Mouse (Mus musculus) layer of hippocampus, adult 8-10 months (tissue): ENCODE results near the gene Wdr90. TPM values are rescaled to one million over a fixed set of nuclear protein-coding genes. Genes with fewer than 3 reads are reported as not detected.

Source experiments
- DNase-seq, 2 experiments: peaks; one replicate each; pipeline ENCODE4 v3.0.0; 2022; ENCODE audit warnings: low spot score in 2 of 2
- total RNA-seq, 4 experiments: library from RNA; stranded (reverse); gene quantifications; 2 replicates each; pipeline ENCODE4 v1.2.4; 2022

Wdr90 gene
- total RNA-seq, 4 experiments from 2014 or later: 19.0 to 28.8 (median 23.6) TPM

DNA sequence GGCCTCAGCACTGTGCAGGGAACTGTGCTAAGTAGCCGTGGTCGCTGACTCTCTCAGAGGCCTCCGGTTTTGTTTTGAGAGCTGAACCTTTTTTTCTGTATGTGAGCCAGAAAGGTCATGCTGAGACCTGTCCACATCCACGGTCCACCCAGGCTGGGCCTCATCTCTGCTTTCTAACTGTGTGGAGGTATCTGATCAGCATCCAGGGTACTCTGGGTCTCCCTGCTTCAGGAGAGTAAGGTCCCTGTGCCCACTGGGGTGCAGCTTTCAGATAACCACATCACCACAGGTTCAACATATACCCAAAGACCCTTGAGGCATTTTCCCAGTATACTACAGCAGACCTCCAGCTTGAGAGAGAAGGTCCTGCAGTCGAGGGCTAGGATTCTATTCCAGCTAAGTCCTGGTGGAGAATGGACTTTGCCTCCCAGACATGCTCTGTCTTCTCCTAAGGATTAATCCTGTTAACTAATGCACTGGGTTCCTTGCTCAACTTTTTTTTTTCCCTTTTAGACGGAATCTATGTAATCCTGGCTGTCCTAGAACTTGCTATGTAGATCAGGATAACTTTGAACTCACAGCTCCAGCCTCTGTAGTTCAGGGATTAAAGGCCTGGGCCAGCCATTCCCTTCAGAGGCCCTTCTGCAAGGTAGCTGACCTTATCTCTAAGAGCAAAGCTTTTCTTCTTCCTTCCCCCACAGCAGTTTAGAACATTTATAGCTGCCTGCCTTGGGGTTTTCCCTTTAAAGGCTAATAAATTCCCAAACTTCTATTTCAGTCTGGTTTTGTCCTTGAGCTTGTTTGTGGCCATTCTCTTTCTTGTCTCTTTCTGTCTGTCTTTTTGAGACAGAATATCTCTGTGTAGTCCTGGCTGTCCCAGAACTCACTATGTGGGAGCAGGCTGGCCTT lies 657 bp upstream of the Wdr90 start:
- DNase-seq: no peak

DNA sequence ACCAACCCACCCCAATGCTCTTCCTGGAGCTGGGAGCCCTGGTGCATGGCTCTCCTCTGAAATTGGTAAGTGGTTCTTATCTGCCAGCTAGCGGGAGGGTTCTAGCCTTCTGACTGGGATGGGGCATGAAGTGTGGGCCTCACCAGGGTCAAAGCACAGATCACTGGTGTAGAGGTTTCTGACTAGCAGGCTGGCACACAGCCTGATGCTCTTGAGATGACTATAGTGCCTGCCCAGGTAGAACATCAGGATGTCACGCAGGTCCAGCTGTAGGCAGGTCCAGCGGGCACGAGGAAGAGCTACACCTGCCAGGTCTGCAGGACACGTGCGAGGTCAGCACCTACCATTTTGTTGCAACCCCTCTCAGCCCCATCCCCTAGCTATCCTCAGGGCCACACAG lies 1.1 kb downstream of the Wdr90 start:
- DNase-seq: no peak

DNA sequence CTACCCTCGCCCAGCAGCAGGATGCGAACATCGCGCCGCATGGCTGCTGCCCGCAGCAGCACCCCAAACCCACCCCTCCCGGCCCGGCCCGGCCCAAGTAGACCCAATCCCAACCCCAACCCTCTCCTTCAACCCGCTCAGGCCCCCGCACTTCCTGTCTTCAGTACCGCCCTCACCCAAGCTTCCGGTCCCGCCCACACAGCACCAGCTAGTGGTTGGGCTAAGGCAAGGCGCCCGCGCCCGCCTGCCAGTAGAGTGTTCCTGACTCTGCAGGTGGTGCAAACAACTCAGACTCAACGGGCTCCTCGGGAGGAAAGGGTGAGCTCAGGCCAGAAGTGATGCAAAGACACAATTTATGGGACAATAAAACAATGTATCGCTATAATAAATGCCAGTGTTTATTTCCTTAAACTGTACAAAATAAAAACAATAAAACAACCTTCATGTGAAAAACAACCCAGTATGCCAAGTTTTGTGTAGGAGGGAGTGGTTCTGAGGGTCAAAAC lies 16.9 kb downstream of the Wdr90 start, which contains the start of gene Rhot2:
Rhot2 (minus strand) TSS at position 456 of the 506 bp plus-strand sequence.
- peak; percentile 92 to 94 for DNase-seq

DNA sequence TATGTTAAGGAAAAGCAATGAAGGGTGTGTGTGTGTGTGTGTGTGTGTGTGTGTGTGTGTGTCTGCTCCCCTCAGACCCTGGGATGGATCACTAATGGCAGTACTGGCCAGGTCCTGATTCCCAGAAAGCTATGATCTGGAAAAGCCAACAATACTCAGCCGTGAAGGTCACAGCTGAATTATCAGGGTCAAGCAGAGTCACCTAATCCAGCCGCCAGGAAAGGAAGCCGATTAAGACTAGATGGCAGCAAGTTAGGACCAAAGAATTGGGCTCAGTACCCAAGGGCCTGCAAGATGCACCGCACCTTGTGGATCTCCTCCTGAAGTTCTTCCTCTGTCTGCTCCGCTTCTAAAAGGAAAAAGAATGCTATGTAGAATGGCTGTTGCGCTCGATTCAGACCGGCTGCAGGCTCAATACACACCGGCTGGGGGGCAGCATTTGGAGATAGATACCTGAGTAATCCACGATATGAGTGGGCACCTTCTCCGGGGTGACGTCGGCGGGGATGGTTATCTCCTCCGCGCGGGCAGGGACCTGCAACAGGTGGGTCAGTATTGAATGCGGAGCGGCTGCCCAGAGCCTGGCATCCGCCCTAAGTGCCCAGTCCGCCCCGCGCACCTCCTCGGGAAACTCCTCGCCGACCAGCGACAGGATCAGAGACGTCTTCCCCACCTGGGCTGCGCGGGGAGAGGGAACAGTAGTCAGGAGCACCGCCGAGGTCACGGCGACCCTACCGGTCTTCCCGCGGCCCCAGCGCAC lies 17.5 kb downstream of the Wdr90 start:
- no peak for DNase-seq

DNA sequence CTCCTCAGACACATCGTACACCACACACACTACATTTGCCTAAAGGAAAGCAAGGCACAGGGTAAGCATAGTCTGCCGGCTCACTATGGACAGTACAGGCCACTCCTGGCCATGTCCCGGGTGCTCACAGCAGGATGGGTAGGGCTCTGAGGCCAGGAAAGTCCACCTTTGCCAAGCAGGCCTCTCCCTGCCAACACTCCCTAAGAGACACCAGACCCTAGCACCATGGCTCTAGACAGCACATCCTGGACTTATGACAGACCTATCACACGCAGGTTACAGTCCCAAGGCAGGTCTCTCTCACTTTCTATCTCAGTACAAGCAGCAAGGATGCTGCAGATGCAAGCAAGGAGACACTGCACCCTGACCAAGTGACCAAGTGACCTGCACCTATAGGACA lies 18.2 kb downstream of the Wdr90 start:
- no peak for DNase-seq

DNA sequence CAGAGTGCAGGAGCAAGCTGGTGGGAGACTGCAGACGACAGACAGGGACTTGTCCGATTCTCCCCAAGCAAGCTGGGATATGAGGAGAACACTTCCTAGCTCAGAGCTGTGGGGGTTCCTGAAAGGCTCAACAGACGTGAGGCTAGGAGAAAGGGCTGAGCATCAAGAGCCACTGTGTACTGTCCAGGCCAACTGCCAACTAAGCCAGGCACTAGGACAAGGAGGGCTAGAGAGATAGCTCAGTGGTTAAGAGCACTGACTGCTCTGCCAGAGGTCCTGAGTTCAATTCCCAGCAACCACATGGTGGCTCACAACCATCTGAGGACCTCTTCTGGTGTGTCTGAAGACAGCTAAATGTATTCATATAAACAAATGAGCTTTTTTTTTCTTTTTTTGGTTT lies 18.8 kb downstream of the Wdr90 start:
- no peak for DNase-seq

DNA sequence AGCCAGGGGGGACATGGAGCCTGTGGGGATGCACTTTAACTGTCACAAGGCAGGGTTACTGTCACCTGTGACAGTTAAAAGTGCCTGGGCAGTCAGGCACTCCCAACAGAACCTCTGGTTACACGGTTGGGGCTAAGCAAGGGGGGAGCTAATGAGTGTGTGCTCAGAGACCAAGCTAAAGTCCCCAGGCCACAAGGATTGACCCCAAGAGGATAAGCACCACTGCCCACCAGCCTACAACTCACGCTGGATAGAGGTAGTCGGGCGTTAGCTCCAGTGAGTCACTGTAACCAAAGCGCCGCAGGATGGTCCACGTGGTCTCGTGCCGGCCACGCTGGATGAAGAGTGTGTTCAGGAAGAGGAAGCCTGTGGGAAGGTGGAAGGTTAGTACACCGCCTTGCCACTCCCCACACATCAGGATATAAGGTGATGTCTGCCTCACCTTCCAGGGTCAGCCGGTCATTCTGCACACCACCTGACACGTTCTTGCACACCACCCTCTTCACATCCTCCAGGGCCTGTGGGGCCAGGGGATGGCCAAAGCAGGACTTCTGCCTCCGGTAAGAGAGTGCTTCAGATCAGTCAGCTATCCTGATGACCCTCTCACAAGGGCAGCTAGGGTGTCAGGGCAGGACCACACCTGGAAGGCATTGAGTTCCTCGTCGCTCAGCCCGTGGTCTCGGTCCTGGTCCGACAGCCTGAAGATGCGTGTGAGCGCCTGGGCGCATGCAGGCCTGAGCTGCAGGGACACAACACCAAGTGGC lies 20.0 kb downstream of the Wdr90 start, which contains the start of gene Gm20683:
Gm20683 (minus strand) TSS at position 647 of the 764 bp plus-strand sequence.
- DNase-seq: no peak

DNA sequence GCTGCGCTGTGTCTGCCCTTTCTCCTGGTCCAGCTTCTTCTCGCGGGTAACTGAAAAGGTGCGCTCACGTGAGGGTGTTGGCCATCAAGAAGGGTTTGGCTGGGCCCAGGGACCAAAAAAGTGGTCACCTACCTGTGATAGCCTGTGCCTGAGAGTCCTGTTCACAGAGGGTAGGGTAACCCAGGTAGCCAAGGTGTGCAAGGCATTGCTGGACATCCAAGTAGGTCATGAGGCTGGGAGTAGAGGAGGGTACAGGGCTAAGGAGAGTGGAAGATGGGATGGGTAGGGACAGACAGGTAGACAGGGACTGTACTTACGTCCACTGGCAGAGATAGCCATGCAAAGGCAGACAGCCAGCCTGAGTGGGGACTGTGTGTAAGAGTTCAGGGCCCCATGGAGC lies 20.8 kb downstream of the Wdr90 start:
- DNase-seq: no peak

DNA sequence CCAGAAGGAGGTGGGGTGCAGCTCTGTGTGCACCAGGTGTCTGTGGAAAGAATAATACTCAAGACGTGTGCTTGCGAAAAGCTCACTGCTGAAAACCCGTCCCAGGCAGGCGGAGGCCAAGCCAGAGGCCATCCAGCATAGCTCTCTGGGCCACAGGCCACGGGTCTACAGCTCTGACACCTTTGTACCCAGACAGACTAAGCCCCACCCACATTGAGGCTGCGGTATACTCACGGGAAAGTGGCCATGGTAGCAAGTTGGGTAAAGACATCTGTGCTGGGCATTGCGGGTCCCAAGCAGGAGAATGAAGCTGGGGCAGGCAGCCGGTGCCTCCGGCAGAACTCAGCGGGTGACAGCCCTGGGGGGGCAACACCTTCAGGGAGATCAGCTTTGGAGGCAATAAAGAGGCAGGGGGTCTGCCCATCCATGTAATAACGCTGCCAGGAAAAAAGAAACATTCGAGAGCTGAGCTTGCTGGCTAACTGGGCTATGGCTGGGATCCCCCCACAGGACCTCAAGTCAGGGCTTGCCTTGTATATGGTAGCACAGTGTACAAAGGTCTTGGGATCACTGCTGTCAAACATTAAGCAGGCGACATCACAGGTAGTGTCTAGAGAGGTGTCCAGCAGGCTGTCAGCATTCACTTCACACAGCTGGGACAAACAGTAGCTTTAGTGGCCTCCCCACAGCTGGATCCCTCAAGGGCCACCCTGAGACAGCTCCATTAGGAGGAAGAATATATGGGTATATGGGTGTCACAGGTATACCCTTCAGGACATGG lies 21.7 kb downstream of the Wdr90 start:
- no peak for DNase-seq

DNA sequence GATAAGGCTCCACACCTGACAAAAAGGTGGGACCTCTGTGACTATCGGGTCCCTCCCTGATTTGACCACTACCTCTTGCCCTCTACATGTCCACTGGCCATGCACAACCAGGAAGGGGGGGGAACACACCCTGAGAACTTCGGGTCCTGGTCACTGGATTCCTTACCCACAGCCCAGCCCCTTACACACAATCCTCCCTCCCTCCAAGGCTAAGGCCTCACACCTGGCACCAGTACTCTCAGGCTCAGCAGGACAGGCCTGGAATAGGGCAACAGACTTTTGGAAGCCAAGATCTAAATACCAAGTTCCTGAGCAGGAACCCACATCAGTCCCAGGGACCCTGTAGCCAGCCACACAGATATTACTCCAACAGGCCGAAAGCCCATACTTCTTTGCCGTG lies 22.4 kb downstream of the Wdr90 start:
- DNase-seq: no peak

DNA sequence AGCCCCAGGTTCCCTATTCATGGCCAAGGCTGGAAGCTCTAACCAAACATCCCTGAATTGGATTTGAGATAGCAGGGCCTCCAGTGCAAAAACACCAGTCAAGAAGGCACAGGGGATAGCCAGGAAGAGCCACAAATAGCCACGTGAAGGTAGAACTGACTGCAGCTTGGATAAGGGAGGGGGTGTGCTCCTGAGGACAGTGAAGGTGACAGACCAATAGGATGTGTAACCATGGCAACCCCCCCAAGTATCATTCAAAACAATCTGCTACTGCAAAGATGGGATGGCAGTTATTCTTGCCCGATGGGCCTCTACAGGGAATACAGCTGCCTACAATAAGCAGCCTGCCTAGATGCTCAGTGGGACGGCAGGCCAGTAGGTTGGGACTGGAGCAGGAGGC lies 23.8 kb downstream of the Wdr90 start:
- no peak for DNase-seq

DNA sequence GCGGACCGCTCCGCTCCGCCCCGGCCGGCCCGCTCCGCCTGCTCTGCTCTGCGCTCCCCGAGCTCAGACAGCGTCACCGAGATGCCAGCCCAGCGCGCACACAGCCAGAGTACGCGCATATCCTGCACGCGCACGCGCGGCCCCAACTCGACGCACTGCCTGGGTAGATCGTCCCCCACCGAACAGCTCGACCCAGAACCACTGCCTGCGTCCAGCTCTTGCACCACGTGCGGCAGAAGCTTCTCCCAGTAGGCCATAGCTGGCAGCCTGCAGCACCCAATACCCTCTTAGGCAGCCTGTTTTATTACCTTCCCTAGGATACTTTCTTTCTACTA lies 24.3 kb downstream of the Wdr90 start, which contains the start of gene Rhbdl1:
Rhbdl1 (minus strand) TSS at position 220 of the 335 bp plus-strand sequence.
- peak; percentile 79 to 85 for DNase-seq

DNA sequence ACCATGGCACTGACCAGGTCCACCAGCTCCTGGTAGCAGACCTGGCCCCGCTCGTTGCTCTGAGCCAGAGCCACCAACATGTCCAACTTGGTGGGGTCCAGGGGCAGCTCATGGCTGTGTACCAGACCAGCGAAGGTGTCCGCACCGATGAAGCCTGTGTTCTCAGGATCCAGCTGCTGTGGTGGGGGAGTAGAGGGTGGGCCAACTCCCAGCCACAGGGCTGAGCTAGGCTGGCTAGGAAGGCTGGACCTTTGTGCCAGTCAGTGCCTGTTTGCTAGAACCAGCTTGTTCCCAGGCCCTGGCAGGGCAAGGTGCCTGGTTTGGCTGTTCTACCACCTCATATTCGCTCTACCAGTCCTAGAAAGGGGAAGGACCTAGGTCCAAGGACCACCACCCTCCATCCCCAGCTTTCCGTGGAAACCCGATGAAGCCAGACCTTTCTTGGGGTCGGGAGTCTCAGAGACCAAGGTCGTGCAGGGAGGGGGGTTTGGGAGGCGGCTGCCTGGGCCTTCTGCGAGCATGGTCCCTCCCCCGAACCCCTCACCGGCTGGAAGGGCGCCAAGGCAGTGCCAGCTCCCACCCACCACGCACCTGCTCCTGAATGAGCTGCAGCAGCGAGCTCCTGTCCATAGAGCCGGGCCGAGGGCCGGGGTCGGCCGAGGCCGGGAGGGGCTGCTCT lies 24.8 kb downstream of the Wdr90 start:
- peak in 1 of 2 experiments; percentile 53 for DNase-seq

DNA sequence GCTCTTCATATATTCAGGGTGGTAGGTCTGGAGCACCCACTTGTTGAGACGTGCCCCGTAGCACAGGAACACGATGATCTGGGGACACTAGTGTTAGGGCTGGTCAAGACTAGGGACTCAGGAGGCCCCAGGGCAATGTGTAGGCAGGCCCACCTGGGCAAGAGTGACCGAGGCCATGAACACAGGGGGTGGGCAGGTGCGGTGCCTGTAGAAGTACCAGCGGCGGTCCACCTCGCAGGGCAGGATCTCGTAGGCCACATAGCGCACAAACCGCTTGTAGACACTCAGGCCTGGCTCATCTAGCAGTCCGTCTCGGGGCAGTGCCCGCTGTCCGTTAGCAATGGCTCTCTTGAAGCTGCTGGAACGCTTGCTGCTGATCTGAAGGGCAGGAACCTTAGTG lies 25.5 kb downstream of the Wdr90 start:
- DNase-seq: no peak

DNA sequence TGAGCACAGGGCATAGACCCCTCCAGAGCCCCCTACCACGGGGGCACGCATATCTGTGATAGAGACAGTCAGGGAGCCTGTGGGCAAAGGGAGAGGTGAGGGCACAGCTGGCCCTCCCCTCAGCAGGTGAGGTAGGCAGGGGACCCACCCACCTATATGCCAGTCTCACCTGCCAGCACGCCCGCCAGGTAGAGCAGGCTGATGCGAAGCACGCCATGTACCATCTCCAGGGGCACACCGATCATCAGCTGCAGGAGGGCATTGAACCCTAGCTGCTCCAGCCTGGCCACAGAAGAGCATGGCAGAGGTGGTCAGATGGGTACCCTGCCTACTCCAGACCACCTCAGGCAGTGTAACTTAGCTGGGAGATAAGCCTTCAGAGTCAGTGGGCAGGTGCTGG lies 26.0 kb downstream of the Wdr90 start:
- DNase-seq: no peak

DNA sequence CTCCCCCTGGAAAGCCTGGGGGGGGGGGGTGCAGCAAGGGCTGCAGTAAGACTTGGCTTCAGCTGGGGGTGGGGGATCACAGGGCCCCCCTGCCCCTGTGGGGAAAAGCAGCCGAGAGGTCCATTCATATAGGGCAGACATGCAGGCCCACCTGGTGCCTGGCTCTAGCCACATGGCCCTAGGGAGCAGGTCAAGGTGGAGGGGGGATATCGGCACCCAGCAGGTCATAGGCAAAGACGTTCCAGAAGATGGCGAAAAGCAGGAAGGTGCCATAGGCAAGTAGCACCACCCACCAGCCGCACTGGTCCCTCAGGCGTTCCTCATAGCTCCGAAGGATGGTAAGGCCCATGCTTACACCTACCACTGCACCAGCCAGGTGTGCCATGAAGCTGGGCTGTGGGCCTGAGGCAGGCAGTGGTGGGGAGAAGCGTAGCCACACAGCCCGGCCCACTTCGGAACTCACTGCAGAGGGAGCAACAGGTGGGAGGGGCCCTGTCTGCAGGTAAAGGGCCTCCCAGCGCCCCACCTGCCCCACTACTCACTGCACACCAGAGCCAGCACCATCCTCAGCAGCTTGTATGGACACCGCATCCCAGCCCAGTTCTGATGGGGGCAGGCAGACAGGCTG lies 26.6 kb downstream of the Wdr90 start:
- DNase-seq: no peak

DNA sequence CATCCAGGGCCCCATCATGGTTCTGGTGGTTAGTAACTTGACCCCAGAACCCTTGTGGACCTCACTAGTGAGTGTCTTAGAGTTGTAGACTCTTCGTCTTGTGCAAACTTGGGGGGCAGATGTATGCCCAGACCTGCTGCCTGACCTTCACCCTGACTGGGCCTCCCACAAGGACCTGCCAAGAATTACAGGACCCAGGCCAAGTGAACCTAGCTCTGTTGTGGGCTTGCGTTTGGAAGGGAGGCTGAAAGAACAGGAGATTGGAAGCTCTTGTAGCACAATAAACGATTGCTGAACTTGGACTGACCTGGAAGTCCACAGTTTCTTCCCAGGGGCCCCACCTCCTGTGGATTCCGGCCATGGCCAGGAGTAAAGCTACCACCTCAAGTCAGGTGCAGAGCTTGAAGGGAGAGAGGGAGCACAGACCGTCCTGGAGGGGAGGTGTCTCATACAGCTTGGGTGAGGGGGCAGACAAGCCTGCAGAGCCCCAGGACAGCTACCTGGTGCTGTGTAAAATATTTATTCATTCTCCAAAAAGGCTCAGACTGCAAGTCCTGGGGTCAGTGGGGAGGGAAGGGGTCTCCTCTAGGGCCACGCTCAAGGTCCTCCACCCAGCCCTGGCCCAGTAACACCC lies 27.2 kb downstream of the Wdr90 start:
- DNase-seq: no peak

DNA sequence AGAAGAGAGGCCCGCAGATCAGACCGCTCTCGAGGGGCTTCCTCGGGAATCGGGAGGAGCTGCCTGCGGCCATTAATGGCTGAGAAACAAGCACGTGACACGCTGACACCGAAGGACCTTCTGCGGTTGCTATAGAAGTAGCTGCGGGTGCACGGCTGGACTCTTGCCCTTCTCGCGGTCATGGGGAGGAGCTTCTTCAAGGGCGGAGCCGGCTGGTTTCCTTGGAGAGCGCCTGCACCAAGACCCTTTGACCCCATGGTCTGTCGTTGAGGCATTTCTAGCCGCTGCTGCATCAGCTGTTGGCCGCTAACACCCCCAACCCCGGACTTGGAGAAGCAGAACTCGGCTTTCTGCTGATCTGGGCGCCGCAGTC lies 28.0 kb downstream of the Wdr90 start, which contains the start of gene Stub1:
Stub1 (minus strand) TSS at position 114 of the 373 bp plus-strand sequence.
- peak; percentile 85 to 87 for DNase-seq
